Mouse (Mus musculus) E14TG2a.4 (cell line): ENCODE data around the gene Trpm4.

Source experiments
- H3K27me3 ChIP-seq: 2 replicates; pipeline ENCODE4 v1.6.1; 2014; ENCODE audit warnings: low read length, control low read depth; ENCODE audit not compliant: insufficient read depth
- H3K36me3 ChIP-seq: 2 replicates; pipeline ENCODE4 v1.6.1; 2014; ENCODE audit warnings: low read length, control low read depth; ENCODE audit not compliant: insufficient read depth
- H3K4me1 ChIP-seq: replicated peaks from 2 replicates; pipeline ENCODE4 v1.6.1; 2014; ENCODE audit warnings: low read depth, low read length, control low read depth
- H3K4me3 ChIP-seq: replicated peaks from 2 replicates; pipeline ENCODE4 v1.5.1; 2014; ENCODE audit warnings: mild to moderate bottlenecking, low read length
- H3K9me3 ChIP-seq: 2 replicates; pipeline ENCODE4 v1.6.1; 2014; ENCODE audit warnings: low read length, control low read depth
- CTCF ChIP-seq: conservative IDR thresholded peaks from 2 replicates; pipeline ENCODE4 v1.5.1; 2014; ENCODE audit warnings: low read length
- NANOG ChIP-seq: IDR thresholded peaks from 2 replicates; pipeline ENCODE4 v1.6.1; 2014; ENCODE audit warnings: borderline replicate concordance, low read length, mixed read lengths
- POU5F1 ChIP-seq: IDR thresholded peaks from 2 replicates; pipeline ENCODE4 v1.6.1; 2014; ENCODE audit warnings: low read length, borderline replicate concordance

Trpm4 gene

GRCm38 (mm10) chr7:45356087-45356486 lies 22.5 kb upstream of the Trpm4 start:
- Histone ChIP-seq H3K4me1 (peaks cover 67% of the 10 kb centered on the region), H3K4me3 (0 out of 2 replicates have a peak overlapping the region, but pooled peaks have one; percentile 10), H3K27me3 (no peaks in the 10 kb centered on the region), H3K36me3 (peaks cover 17% of the 10 kb centered on the region), H3K9me3 (no peaks in the 10 kb centered on the region)
- TF ChIP-seq NANOG (no peak), CTCF (no peak), POU5F1 (no peak)

GRCm38 (mm10) chr7:45355318-45356020 lies 21.9 kb upstream of the Trpm4 start:
- TF ChIP-seq NANOG (no peak), CTCF (no peak)
- H3K9me3 ChIP-seq = no peaks in the 10 kb centered on the region
- H3K4me3 ChIP-seq = 0 out of 2 replicates have a peak overlapping the region, but pooled peaks have one; percentile 10
- H3K27me3 ChIP-seq = no peaks in the 10 kb centered on the region
- peaks cover 61% of the 10 kb centered on the region for H3K4me1 ChIP-seq
- H3K36me3 ChIP-seq = peaks cover 17% of the 10 kb centered on the region

DNA sequence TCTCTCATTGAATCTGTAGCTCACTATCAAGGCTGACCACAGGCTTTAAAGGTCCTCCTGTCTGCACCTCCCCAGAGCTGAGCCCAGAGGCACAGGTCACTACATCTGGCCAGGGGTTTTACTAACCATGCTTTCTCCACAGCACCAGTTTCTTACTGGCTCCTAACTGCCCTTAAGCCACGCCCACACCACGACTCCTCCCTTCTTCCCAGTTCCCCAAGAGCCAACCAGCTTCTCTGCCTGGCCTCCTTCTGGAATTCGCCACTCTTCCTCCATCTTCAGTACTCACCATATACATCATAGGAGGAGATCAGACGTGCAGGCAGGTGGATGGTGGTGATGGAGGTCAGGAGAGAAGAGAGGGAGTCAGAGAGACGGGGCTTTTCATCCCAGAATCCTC lies 19.5 kb upstream of the Trpm4 start:
- Histone ChIP-seq H3K4me3 (peak overlapping the region; percentile 75), H3K27me3 (no peaks in the 10 kb centered on the region), H3K4me1 (peaks cover 44% of the 10 kb centered on the region), H3K9me3 (peaks cover 5% of the 10 kb centered on the region; the same call in 1 of the 2 replicates), H3K36me3 (peaks cover 17% of the 10 kb centered on the region)
- TF ChIP-seq NANOG (no peak), CTCF (no peak), POU5F1 (no peak)

DNA sequence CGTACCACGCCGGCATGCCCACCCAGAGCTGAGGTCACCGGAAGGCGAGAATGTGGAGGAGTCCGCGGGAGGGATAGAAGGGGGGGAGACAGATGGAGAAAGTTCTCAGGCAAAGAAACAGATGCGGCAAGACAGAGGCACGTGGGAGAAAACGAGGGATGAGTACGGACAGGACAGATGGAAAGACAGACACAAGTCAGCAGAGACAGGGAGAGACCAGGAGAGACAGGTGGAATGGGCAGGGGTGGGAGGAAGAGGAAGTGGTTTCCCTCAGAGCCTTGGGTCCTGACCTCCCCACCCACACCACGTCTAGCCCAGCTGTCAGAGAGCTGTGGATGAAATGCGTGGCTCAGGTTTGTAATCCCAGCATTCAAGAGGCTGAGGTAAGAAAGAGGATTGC lies 13.3 kb upstream of the Trpm4 start:
- Histone ChIP-seq H3K4me3 (peak overlapping the region; percentile 45), H3K27me3 (peaks cover 6% of the 10 kb centered on the region; the same call in 1 of the 2 replicates), H3K4me1 (peaks cover 38% of the 10 kb centered on the region), H3K36me3 (no peaks in the 10 kb centered on the region), H3K9me3 (peaks cover 5% of the 10 kb centered on the region; the same call in 1 of the 2 replicates)
- no peak for TF ChIP-seq NANOG
- TF ChIP-seq CTCF = no peak

DNA sequence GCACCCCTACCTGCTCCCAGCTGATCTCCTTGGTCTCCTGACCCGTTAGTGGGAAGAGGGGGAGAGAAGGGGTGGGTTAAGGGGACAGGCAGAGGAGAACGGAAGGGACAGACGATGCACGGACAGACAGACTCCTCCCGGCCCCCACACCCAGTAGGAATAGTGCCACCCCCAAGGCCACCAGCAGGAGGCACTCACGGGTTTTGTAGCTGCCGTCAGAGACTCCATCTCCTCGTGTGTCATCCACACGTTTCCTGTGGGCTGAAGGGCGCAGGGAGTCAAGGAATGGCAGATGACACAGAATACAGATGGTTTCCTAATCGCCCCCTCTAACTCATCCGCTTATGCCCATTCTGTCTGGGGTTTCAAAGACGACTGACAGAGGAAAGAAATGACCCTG lies 10.0 kb upstream of the Trpm4 start:
- TF ChIP-seq NANOG = no peak
- TF ChIP-seq CTCF = peak; percentile 81
- peaks cover 5% of the 10 kb centered on the region; the same call in 1 of the 2 replicates for H3K36me3 ChIP-seq
- H3K9me3 ChIP-seq = peaks cover 12% of the 10 kb centered on the region; the same call in 1 of the 2 replicates
- peak overlapping the region; percentile 61 for H3K4me3 ChIP-seq
- peaks cover 72% of the 10 kb centered on the region for H3K4me1 ChIP-seq
- H3K27me3 ChIP-seq = peaks cover 6% of the 10 kb centered on the region; the same call in 1 of the 2 replicates

DNA sequence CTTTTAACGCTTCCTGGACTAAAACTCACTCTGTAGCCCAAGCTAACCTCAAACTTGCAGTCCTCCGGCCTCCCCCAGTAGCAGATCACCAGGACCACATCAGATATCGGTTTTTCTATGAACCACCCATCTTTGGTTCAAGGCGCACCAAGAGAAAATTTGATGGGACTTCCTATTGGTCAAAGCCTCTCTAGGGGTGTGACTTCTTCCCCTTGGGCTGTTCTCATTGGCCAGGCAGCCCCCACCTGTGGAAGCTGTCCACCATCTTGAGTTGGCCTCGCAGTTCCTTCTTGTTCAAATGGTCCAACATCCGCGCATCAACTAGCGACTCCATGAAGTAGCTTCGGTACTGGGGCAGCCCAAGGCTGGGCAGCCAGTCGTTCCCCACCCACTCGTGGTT lies 8.5 kb upstream of the Trpm4 start:
- H3K36me3 ChIP-seq = peaks cover 5% of the 10 kb centered on the region; the same call in 1 of the 2 replicates
- peak overlapping the region; percentile 79 for H3K4me3 ChIP-seq
- no peak for TF ChIP-seq NANOG
- TF ChIP-seq POU5F1 = no peak
- TF ChIP-seq CTCF = no peak
- H3K27me3 ChIP-seq = no peaks in the 10 kb centered on the region; the same call in 1 of the 2 replicates
- peaks cover 82% of the 10 kb centered on the region for H3K4me1 ChIP-seq
- H3K9me3 ChIP-seq = peaks cover 8% of the 10 kb centered on the region; the same call in 1 of the 2 replicates

GRCm38 (mm10) chr7:45341303-45341702 lies 7.7 kb upstream of the Trpm4 start:
- H3K36me3 ChIP-seq = peaks cover 5% of the 10 kb centered on the region; the same call in 1 of the 2 replicates
- H3K9me3 ChIP-seq = peaks cover 8% of the 10 kb centered on the region; the same call in 1 of the 2 replicates
- TF ChIP-seq CTCF (peak; percentile 76), NANOG (no peak)
- peak overlapping the region; percentile 79 for H3K4me3 ChIP-seq
- H3K4me1 ChIP-seq = peaks cover 75% of the 10 kb centered on the region
- H3K27me3 ChIP-seq = peaks cover 3% of the 10 kb centered on the region; the same call in 1 of the 2 replicates

DNA sequence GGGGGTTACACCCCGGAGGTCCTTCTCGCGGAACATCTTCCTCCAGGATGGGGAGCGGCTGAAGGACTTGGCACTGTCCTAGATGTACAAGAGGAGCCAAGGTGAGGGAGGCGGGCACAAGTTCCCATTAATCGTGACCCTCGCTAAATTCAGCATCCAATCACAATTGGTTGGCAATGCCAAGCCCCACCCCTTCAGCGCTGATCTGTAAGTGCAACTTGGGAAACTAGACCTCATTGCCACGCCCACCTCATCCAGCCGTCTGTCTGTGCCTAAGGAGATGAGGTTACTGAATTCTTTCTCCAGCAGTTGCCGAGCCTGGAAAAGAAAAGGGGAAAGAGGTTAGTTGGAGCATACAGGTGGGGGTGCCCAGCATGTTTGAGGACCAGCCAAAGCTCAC lies 7.1 kb upstream of the Trpm4 start:
- H3K9me3 ChIP-seq = peaks cover 8% of the 10 kb centered on the region; the same call in 1 of the 2 replicates
- peak overlapping the region; percentile 79 for H3K4me3 ChIP-seq
- peaks cover 5% of the 10 kb centered on the region; the same call in 1 of the 2 replicates for H3K36me3 ChIP-seq
- peaks cover 3% of the 10 kb centered on the region; the same call in 1 of the 2 replicates for H3K27me3 ChIP-seq
- no peak for TF ChIP-seq NANOG
- no peak for TF ChIP-seq CTCF
- TF ChIP-seq POU5F1 = no peak
- peaks cover 73% of the 10 kb centered on the region for H3K4me1 ChIP-seq
